Mouse (Mus musculus): ENCODE results near the gene Aldh3b2. TPM values are rescaled to one million over a fixed set of nuclear protein-coding genes. Genes with fewer than 3 reads are reported as not detected.

Gene Aldh3b2
- polyA plus RNA-seq, 1 experiment from 2014 or later: 0.86 TPM

- no peaks in the 10 kb centered on the region for H3K9me3 ChIP-seq (ENCODE audit: control insufficient read depth, low read length)
- 90% methylated on average over 4 of the region's 4 CpGs for WGBS
- H3K27ac ChIP-seq (ENCODE audit: low read depth, low read length): no peak overlapping the region
- H3K4me2 ChIP-seq (ENCODE audit: low read depth): no peak overlapping the region
- DNase-seq (ENCODE audit: low spot score) (no peak), ATAC-seq (ENCODE audit: insufficient read depth, low FRiP score, low TSS enrichment) (no peak)
- H3K4me1 ChIP-seq (ENCODE audit: control insufficient read depth, insufficient read depth, low read length): peaks cover 15% of the 10 kb centered on the region; the same call in 1 of the 2 replicates
- no peaks in the 10 kb centered on the region for H3K27me3 ChIP-seq (ENCODE audit: control insufficient read depth, insufficient read depth, low read length)
- H3K4me3 ChIP-seq (ENCODE audit: low read depth, low read length): no peak overlapping the region
- H3K36me3 ChIP-seq (ENCODE audit: control insufficient read depth, insufficient read depth, low read length): no peaks in the 10 kb centered on the region
- no peak overlapping the region for H3K9ac ChIP-seq (ENCODE audit: low read length)
Observed at GRCm38 (mm10) chr19:3988750-3989149, 16.6 kb downstream of the Aldh3b2 start.

- no peaks in the 10 kb centered on the region for H3K36me3 ChIP-seq (ENCODE audit: control insufficient read depth, insufficient read depth, low read length)
- H3K27me3 ChIP-seq (ENCODE audit: control insufficient read depth, insufficient read depth, low read length): no peaks in the 10 kb centered on the region
- H3K4me1 ChIP-seq (ENCODE audit: control insufficient read depth, insufficient read depth, low read length): 0 out of 2 replicates have a peak, but pooled peaks cover 2% of the 10 kb centered on the region
- ATAC-seq (ENCODE audit: insufficient read depth, low FRiP score, low TSS enrichment): no peak
- no peak overlapping the region for H3K4me2 ChIP-seq (ENCODE audit: low read depth)
- H3K4me3 ChIP-seq (ENCODE audit: low read depth, low read length): no peak overlapping the region
- H3K9me3 ChIP-seq (ENCODE audit: control insufficient read depth, low read length): no peaks in the 10 kb centered on the region
- no peak for DNase-seq (ENCODE audit: low spot score)
- no peak overlapping the region for H3K9ac ChIP-seq (ENCODE audit: low read length)
- WGBS: 39% methylated on average over 6 of the region's 6 CpGs
- no peak overlapping the region for H3K27ac ChIP-seq (ENCODE audit: low read depth, low read length)
Observed at GRCm38 (mm10) chr19:3990804-3991203, 18.7 kb downstream of the Aldh3b2 start.

GRCm38 (mm10) chr19:3991562-3991961 lies 19.4 kb downstream of the Aldh3b2 start:
- Histone ChIP-seq H3K4me3 (ENCODE audit: low read depth, low read length) (no peak overlapping the region), H3K27me3 (ENCODE audit: control insufficient read depth, insufficient read depth, low read length) (no peaks in the 10 kb centered on the region), H3K36me3 (ENCODE audit: control insufficient read depth, insufficient read depth, low read length) (no peaks in the 10 kb centered on the region), H3K9ac (ENCODE audit: low read length) (no peak overlapping the region), H3K4me2 (ENCODE audit: low read depth) (no peak overlapping the region), H3K27ac (ENCODE audit: low read depth, low read length) (no peak overlapping the region), H3K4me1 (ENCODE audit: control insufficient read depth, insufficient read depth, low read length) (no peaks in the 10 kb centered on the region), H3K9me3 (ENCODE audit: control insufficient read depth, low read length) (no peaks in the 10 kb centered on the region)
- DNase-seq (ENCODE audit: low spot score): no peak
- ATAC-seq (ENCODE audit: insufficient read depth, low FRiP score, low TSS enrichment): no peak
- WGBS: 95% methylated on average over 3 of the region's 3 CpGs

- Histone ChIP-seq H3K27me3 (ENCODE audit: control insufficient read depth, insufficient read depth, low read length) (no peaks in the 10 kb centered on the region), H3K4me2 (ENCODE audit: low read depth) (no peak overlapping the region), H3K4me1 (ENCODE audit: control insufficient read depth, insufficient read depth, low read length) (no peaks in the 10 kb centered on the region), H3K36me3 (ENCODE audit: control insufficient read depth, insufficient read depth, low read length) (no peaks in the 10 kb centered on the region), H3K9ac (ENCODE audit: low read length) (no peak overlapping the region), H3K4me3 (ENCODE audit: low read depth, low read length) (no peak overlapping the region), H3K27ac (ENCODE audit: low read depth, low read length) (no peak overlapping the region), H3K9me3 (ENCODE audit: control insufficient read depth, low read length) (no peaks in the 10 kb centered on the region)
- ATAC-seq (ENCODE audit: insufficient read depth, low FRiP score, low TSS enrichment) (no peak), DNase-seq (ENCODE audit: low spot score) (no peak)
- 93% methylated on average over 3 of the region's 3 CpGs for WGBS
Observed at GRCm38 (mm10) chr19:3991966-3992365, 19.8 kb downstream of the Aldh3b2 start.

- Histone ChIP-seq H3K27me3 (ENCODE audit: control insufficient read depth, insufficient read depth, low read length) (no peaks in the 10 kb centered on the region), H3K27ac (ENCODE audit: low read depth, low read length) (no peak within 1 kb of the TSS), H3K9me3 (ENCODE audit: control insufficient read depth, low read length) (no peaks in the 10 kb centered on the region), H3K4me3 (ENCODE audit: low read depth, low read length) (no peak within 1 kb of the TSS), H3K36me3 (ENCODE audit: control insufficient read depth, insufficient read depth, low read length) (no peaks in the 10 kb centered on the region), H3K9ac (ENCODE audit: low read length) (no peak within 1 kb of the TSS), H3K4me2 (ENCODE audit: low read depth) (no peak within 1 kb of the TSS), H3K4me1 (ENCODE audit: control insufficient read depth, insufficient read depth, low read length) (no peaks in the 10 kb centered on the region)
- WGBS: 63% methylated on average over 5 of the region's 5 CpGs
- DNase-seq (ENCODE audit: low spot score) (no peak), ATAC-seq (ENCODE audit: insufficient read depth, low FRiP score, low TSS enrichment) (no peak)
Observed at GRCm38 (mm10) chr19:3992416-3992815, 20.3 kb downstream of the Aldh3b2 start, which contains the start of gene Tbx10. Gene Tbx10, plus strand, starts transcription at chr19:3992752.

GRCm38 (mm10) chr19:3994932-3995331 lies 22.8 kb downstream of the Aldh3b2 start:
- Histone ChIP-seq H3K4me2 (ENCODE audit: low read depth) (no peak overlapping the region), H3K9ac (ENCODE audit: low read length) (no peak overlapping the region), H3K27ac (ENCODE audit: low read depth, low read length) (no peak overlapping the region), H3K9me3 (ENCODE audit: control insufficient read depth, low read length) (no peaks in the 10 kb centered on the region), H3K36me3 (ENCODE audit: control insufficient read depth, insufficient read depth, low read length) (no peaks in the 10 kb centered on the region), H3K4me1 (ENCODE audit: control insufficient read depth, insufficient read depth, low read length) (no peaks in the 10 kb centered on the region), H3K4me3 (ENCODE audit: low read depth, low read length) (no peak overlapping the region), H3K27me3 (ENCODE audit: control insufficient read depth, insufficient read depth, low read length) (no peaks in the 10 kb centered on the region)
- no peak for DNase-seq (ENCODE audit: low spot score)
- 64% methylated on average over 6 of the region's 6 CpGs for WGBS
- ATAC-seq (ENCODE audit: insufficient read depth, low FRiP score, low TSS enrichment): no peak

DNA sequence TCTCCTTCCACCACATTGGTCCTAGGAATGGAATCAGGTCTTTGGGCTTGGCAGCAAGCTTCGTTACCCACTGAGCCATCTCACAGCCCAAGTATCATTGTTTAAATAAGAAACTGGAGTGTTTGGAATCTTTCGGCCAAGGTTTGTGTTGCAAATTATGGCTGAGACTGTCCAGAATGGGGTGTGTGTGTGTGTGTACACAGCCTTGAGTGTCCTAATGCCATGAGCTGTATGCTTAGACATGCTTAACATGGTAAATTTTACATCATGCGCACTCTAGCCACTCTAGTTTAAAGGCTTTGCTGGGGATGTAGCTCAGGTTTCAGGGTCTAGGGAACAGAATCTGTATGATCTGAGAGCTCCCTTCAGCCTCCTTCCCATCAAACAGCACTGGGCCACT lies 23.4 kb downstream of the Aldh3b2 start:
- no peak overlapping the region for H3K4me2 ChIP-seq (ENCODE audit: low read depth)
- 91% methylated on average over 3 of the region's 3 CpGs for WGBS
- no peak for ATAC-seq (ENCODE audit: insufficient read depth, low FRiP score, low TSS enrichment)
- H3K27me3 ChIP-seq (ENCODE audit: control insufficient read depth, insufficient read depth, low read length): no peaks in the 10 kb centered on the region
- no peak overlapping the region for H3K4me3 ChIP-seq (ENCODE audit: low read depth, low read length)
- no peak overlapping the region for H3K27ac ChIP-seq (ENCODE audit: low read depth, low read length)
- no peak overlapping the region for H3K9ac ChIP-seq (ENCODE audit: low read length)
- no peaks in the 10 kb centered on the region for H3K9me3 ChIP-seq (ENCODE audit: control insufficient read depth, low read length)
- no peak for DNase-seq (ENCODE audit: low spot score)
- no peaks in the 10 kb centered on the region for H3K4me1 ChIP-seq (ENCODE audit: control insufficient read depth, insufficient read depth, low read length)
- no peaks in the 10 kb centered on the region for H3K36me3 ChIP-seq (ENCODE audit: control insufficient read depth, insufficient read depth, low read length)

GRCm38 (mm10) chr19:3996106-3996505 lies 24.0 kb downstream of the Aldh3b2 start:
- WGBS: 76% methylated on average over 7 of the region's 7 CpGs
- Histone ChIP-seq H3K27ac (ENCODE audit: low read depth, low read length) (no peak overlapping the region), H3K9ac (ENCODE audit: low read length) (no peak overlapping the region), H3K4me3 (ENCODE audit: low read depth, low read length) (no peak overlapping the region), H3K4me2 (ENCODE audit: low read depth) (no peak overlapping the region), H3K9me3 (ENCODE audit: control insufficient read depth, low read length) (no peaks in the 10 kb centered on the region), H3K27me3 (ENCODE audit: control insufficient read depth, insufficient read depth, low read length) (no peaks in the 10 kb centered on the region), H3K4me1 (ENCODE audit: control insufficient read depth, insufficient read depth, low read length) (peaks cover 4% of the 10 kb centered on the region; the same call in 1 of the 2 replicates), H3K36me3 (ENCODE audit: control insufficient read depth, insufficient read depth, low read length) (no peaks in the 10 kb centered on the region)
- DNase-seq (ENCODE audit: low spot score) (no peak), ATAC-seq (ENCODE audit: insufficient read depth, low FRiP score, low TSS enrichment) (no peak)

- no peak overlapping the region for H3K4me3 ChIP-seq (ENCODE audit: low read depth, low read length)
- H3K27me3 ChIP-seq (ENCODE audit: control insufficient read depth, insufficient read depth, low read length): no peaks in the 10 kb centered on the region
- H3K4me2 ChIP-seq (ENCODE audit: low read depth): no peak overlapping the region
- DNase-seq (ENCODE audit: low spot score) (no peak), ATAC-seq (ENCODE audit: insufficient read depth, low FRiP score, low TSS enrichment) (no peak)
- H3K36me3 ChIP-seq (ENCODE audit: control insufficient read depth, insufficient read depth, low read length): no peaks in the 10 kb centered on the region
- no peaks in the 10 kb centered on the region for H3K9me3 ChIP-seq (ENCODE audit: control insufficient read depth, low read length)
- no peak overlapping the region for H3K9ac ChIP-seq (ENCODE audit: low read length)
- WGBS: 84% methylated on average over 8 of the region's 8 CpGs
- no peak overlapping the region for H3K27ac ChIP-seq (ENCODE audit: low read depth, low read length)
- peaks cover 9% of the 10 kb centered on the region; the same call in 1 of the 2 replicates for H3K4me1 ChIP-seq (ENCODE audit: control insufficient read depth, insufficient read depth, low read length)
Observed at GRCm38 (mm10) chr19:3996747-3997146, 24.6 kb downstream of the Aldh3b2 start.
